Mouse (Mus musculus) limb, embryonic 14.5 days (tissue): ENCODE data around the gene Atmin. TPM values are rescaled to one million over a fixed set of nuclear protein-coding genes. Genes with fewer than 3 reads are reported as not detected.
A peak's percentile ranks its signal among the peaks of the same experiment; 100 is the strongest.

Experiments used
- ATAC-seq: fragments of 200-750 bp; cut with Nextera tagmentation; 2 replicates; pipeline ENCODE4 v1.8.0; 2017; ENCODE audit warnings: low read depth, moderate number of reproducible peaks, moderate TSS enrichment; ENCODE audit not compliant: low FRiP score
- DNase-seq: peaks from one replicate; pipeline ENCODE4 v3.0.0-alpha.2; 2015; ENCODE audit warnings: low spot score
- H3K27ac ChIP-seq: fragments of 300-500 bp; sonication (generic); replicated peaks from 2 replicates; pipeline ENCODE4 v1.5.1; 2014; ENCODE audit warnings: low read depth, mild to moderate bottlenecking, low read length, moderate library complexity, mixed read lengths
- H3K27me3 ChIP-seq: fragments of 300-500 bp; sonication (generic); 2 replicates; pipeline ENCODE4 v1.6.1; 2014; ENCODE audit warnings: low read length, mixed read lengths; ENCODE audit not compliant: control insufficient read depth, insufficient read depth
- H3K36me3 ChIP-seq: fragments of 300-500 bp; sonication (generic); 2 replicates; pipeline ENCODE4 v1.6.1; 2014; ENCODE audit warnings: mild to moderate bottlenecking, low read length, moderate library complexity, mixed read lengths; ENCODE audit not compliant: control insufficient read depth, insufficient read depth
- H3K4me1 ChIP-seq: fragments of 300-500 bp; sonication (generic); 2 replicates; pipeline ENCODE4 v1.6.1; 2014; ENCODE audit warnings: antibody characterized with exemption, low read length, mixed read lengths; ENCODE audit not compliant: control insufficient read depth, insufficient read depth
- H3K4me2 ChIP-seq: fragments of 300-500 bp; sonication (generic); replicated peaks from 2 replicates; pipeline ENCODE4 v1.6.1; 2014; ENCODE audit warnings: low read depth, mild to moderate bottlenecking, low read length, moderate library complexity; ENCODE audit not compliant: severe bottlenecking
- H3K4me3 ChIP-seq: fragments of 300-500 bp; sonication (generic); replicated peaks from 2 replicates; pipeline ENCODE4 v1.5.1; 2014; ENCODE audit warnings: low read length
- H3K9ac ChIP-seq: fragments of 300-500 bp; sonication (generic); 2 replicates; pipeline ENCODE4 v1.6.1; 2014; ENCODE audit warnings: mild to moderate bottlenecking, low read depth, low read length, moderate library complexity; ENCODE audit not compliant: severe bottlenecking
- H3K9me3 ChIP-seq: fragments of 300-500 bp; sonication (generic); 2 replicates; pipeline ENCODE4 v1.6.1; 2016; ENCODE audit warnings: low read length; ENCODE audit not compliant: control insufficient read depth
- POLR2A ChIP-seq: fragments of 200-500 bp; IDR thresholded peaks from 2 replicates; pipeline ENCODE4 v1.8.0; 2012; ENCODE audit warnings: inconsistent platforms, mild to moderate bottlenecking, moderate library complexity, borderline replicate concordance; ENCODE audit not compliant: insufficient read depth, insufficient read length; ENCODE audit errors: extremely low read depth
- WGBS: fragments of 180-500 bp; shearing (Covaris S2); extraction: QIAGEN DNeasy Blood & Tissue Kit; methylation state at CpG from one replicate; pipeline ENCODE4 v1.1.7; 2014; 5-methylcytosine and 5-hydroxymethylcytosine counted together
- polyA plus RNA-seq, 2 experiments: library from polyadenylated mRNA; depleted of rRNA in 1 of 2; stranded (reverse) in 1 of 2; unstranded in 1 of 2; fragments of >200 nt; fragmentation: Nextera tagmentation in 1 of 2; extraction: Ambion mirVana in 1 of 2; gene quantifications; 2 replicates each; pipeline versions ENCODE4 v1.2.1 to v1.2.3; 2012 to 2014

Atmin gene
- polyA plus RNA-seq, 2 experiments, result 10.6 to 11.4 TPM

GRCm38 (mm10) chr8:116928588-116928987 lies 14.6 kb upstream of the Atmin start:
- WGBS, result 88% methylated on average over 5 of the region's 5 CpGs
- no peaks in the 10 kb centered on the region for H3K27me3 ChIP-seq
- peaks cover 44% of the 10 kb centered on the region for H3K36me3 ChIP-seq
- no peak for DNase-seq
- H3K4me3 ChIP-seq, result no peak overlapping the region
- no peak for ATAC-seq
- no peaks in the 10 kb centered on the region for H3K9me3 ChIP-seq
- H3K4me1 ChIP-seq, result no peaks in the 10 kb centered on the region
- TF ChIP-seq POLR2A, result no peak
- no peak overlapping the region for H3K9ac ChIP-seq
- H3K27ac ChIP-seq, result no peak overlapping the region
- H3K4me2 ChIP-seq, result no peak overlapping the region

- TF ChIP-seq POLR2A, result no peak
- Histone ChIP-seq H3K9ac (no peak overlapping the region), H3K27me3 (no peaks in the 10 kb centered on the region), H3K9me3 (no peaks in the 10 kb centered on the region), H3K4me3 (no peak overlapping the region), H3K27ac (no peak overlapping the region), H3K4me2 (no peak overlapping the region), H3K4me1 (no peaks in the 10 kb centered on the region), H3K36me3 (peaks cover 67% of the 10 kb centered on the region)
- ATAC-seq (no peak), DNase-seq (no peak)
- 95% methylated on average over 4 of the region's 4 CpGs for WGBS
Measured at GRCm38 (mm10) chr8:116934976-116935375, 8.2 kb upstream of the Atmin start.

DNA sequence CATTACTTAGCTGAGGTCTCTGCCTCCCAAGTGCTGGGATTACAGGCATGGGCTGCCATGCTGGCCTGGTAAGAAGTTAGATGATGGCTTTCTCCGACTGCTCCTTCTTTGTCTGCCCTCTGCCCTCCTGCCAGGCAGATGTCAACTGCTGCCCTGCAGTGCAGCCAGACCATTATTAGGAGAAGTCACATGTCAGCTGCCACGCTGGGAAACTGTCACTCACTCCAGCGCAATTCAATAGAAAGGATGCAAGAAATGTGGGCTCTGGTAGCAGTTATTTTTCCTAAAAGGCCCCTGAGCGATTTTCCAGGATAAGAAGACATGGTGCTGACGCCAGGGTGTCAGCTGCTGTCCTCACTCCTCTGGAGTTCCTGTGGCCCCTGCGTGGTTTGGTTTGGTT lies 7.7 kb upstream of the Atmin start:
- Histone ChIP-seq H3K9me3 (no peaks in the 10 kb centered on the region), H3K9ac (no peak overlapping the region), H3K4me3 (no peak overlapping the region), H3K27ac (no peak overlapping the region), H3K36me3 (peaks cover 67% of the 10 kb centered on the region), H3K4me2 (no peak overlapping the region), H3K4me1 (no peaks in the 10 kb centered on the region), H3K27me3 (no peaks in the 10 kb centered on the region)
- ATAC-seq (no peak), DNase-seq (no peak)
- no peak for TF ChIP-seq POLR2A
- WGBS, result 85% methylated on average over 6 of the region's 6 CpGs

DNA sequence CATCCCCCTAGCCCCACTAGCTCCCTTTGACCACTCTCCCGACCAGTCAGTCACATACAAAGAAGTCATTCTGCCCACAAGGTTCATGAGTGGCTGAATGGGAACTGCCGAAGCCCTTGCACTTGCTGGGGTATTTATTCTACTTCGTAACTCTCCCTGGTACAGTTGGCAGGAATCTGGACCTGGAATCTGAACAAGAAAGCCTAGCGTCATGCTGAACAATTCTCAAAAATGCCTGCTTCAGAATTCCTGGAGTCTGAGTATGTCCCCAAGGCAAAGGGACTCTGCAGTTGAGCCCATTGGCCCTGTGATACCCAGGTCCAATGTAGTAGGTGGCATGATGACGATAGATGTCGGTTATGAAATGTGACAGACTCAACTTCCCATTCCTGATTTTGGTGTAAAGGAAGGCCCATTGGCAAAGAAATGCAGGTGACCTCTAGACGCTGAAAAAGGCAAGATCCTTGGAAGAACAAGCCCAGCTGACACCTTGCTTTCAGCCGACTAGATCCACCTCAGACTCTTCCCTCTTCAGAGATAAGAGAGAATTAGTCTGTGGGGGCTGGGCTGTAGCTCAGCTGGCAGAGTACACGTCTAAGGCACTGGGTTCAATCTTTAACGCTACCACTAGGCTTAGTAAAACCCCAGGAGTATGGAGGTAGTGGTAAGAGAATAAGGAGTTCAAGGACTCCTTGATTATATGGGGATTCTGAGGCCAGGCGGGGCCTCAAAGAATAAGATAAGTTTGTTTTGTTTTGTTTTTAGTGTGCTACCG lies 722 bp upstream of the Atmin start:
- no peak for TF ChIP-seq POLR2A
- DNase-seq, result no peak
- Histone ChIP-seq H3K4me2 (peak overlapping the region; percentile 94; the same call in 1 of the 2 replicates), H3K9ac (no peak overlapping the region), H3K4me1 (peaks cover 10% of the 10 kb centered on the region), H3K4me3 (no peak overlapping the region), H3K9me3 (no peaks in the 10 kb centered on the region), H3K27ac (no peak overlapping the region), H3K27me3 (no peaks in the 10 kb centered on the region), H3K36me3 (peaks cover 13% of the 10 kb centered on the region)
- WGBS, result 78% methylated on average over 12 of the region's 12 CpGs
- ATAC-seq, result no peak

DNA sequence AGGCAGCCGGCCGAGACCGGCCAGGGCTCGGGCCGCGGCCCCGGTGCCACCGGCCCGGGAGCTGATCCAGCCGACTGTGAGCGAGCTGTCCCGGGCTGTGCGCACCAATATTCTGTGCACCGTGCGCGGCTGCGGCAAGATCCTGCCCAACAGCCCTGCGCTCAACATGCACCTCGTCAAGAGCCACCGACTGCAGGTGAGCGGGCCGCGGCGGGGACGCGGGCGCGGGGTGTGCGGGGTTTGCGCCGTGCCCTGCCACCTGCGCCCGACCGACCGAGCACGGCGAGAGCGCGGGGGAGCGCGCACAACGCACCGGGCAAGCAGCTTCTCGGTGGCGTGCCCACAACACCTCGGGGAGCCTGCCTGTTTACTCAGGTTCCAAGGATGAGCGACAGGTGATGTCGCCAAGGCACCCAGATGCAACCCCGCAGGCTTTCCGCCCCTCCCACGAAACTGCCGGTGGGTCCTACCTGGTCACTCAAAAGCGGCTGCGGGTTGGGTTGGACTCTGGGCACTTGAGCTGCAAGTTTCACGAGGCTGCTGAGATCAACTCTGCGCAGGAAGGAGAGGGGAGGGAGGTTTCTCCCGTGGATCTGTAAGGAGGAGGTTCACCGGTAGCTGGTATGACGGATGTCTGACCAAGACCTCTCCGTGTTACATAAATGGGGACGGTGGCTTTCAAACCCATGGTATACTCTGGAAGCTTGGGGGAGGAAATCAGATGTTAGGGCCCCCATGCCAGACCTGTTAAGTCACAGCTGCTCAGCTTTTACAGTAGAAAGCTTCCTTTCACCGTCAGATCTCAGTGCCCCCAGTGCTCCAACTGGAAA lies 577 bp downstream of the Atmin start:
- ATAC-seq, result peak; percentile 61
- Histone ChIP-seq H3K4me2 (peak overlapping the region; percentile 94), H3K27ac (no peak overlapping the region), H3K36me3 (no peaks in the 10 kb centered on the region), H3K27me3 (no peaks in the 10 kb centered on the region), H3K4me1 (peaks cover 10% of the 10 kb centered on the region), H3K9ac (peak overlapping the region; percentile 85), H3K4me3 (peak overlapping the region; percentile 98), H3K9me3 (no peaks in the 10 kb centered on the region)
- DNase-seq, result no peak
- 1% methylated on average over 54 of the region's 62 CpGs for WGBS
- no peak for TF ChIP-seq POLR2A
